Mouse (Mus musculus) lung, postnatal 0 days (tissue): ENCODE measurements at regions not wholly inside any gene's neighbourhood (a gene's known extent, or its start where the extent isn't known, plus 50 kb on each side); places are given as distances from the start of the nearest gene placed in this dataset.

Experiments
- CTCF ChIP-seq: IDR thresholded peaks from 2 replicates; pipeline ENCODE4 v1.5.1; 2016; ENCODE audit warnings: antibody characterized with exemption, mild to moderate bottlenecking
- EP300 ChIP-seq: IDR thresholded peaks from 2 replicates; pipeline ENCODE4 v1.6.1; 2016; ENCODE audit warnings: antibody characterized with exemption, mild to moderate bottlenecking, control low read depth

GRCm38 (mm10) chr3:54487346-54487745 lies 126.4 kb downstream of the Postn start:
- TF ChIP-seq CTCF (no peak), EP300 (no peak)
